Mouse (Mus musculus) large intestine, adult 2 months (tissue): ENCODE results near the gene Gm20388. TPM values are rescaled to one million over a fixed set of nuclear protein-coding genes. Genes with fewer than 3 reads are reported as not detected.
A peak's percentile ranks its signal among the peaks of the same experiment; 100 is the strongest.

Experiments used
- DNase-seq: peaks from one replicate; pipeline ENCODE4 v3.0.0-alpha.2; 2012; ENCODE audit warnings: low read depth, low spot score
- WGBS: fragments of 180-500 bp; shearing (Covaris S2); methylation state at CpG from one replicate; pipeline ENCODE4 v1.1.7; 2018; 5-methylcytosine and 5-hydroxymethylcytosine counted together
- polyA plus RNA-seq: library from polyadenylated mRNA; depleted of rRNA; stranded (reverse); fragments of >200 nt; gene quantifications from 2 replicates; pipeline ENCODE4 v1.2.3, GENCODE M21; 2012

Gm20388 gene
- polyA plus RNA-seq, 1 experiment: 31.5 TPM

GRCm38 (mm10) chr8:122432443-122433268, 2522.0 kb downstream of the Gm20388 start, which contains the start of gene Cyba:
Gene Cyba, minus strand, starts transcription at chr8:122432930.
- no peak for DNase-seq
- WGBS: 1% methylated on average over 45 of the region's 45 CpGs

- DNase-seq: no peak
- 60% methylated on average over 11 of the region's 11 CpGs for WGBS
Observed at GRCm38 (mm10) chr8:122433269-122433905, 2522.7 kb downstream of the Gm20388 start.

GRCm38 (mm10) chr8:122435375-122435774, 2524.7 kb downstream of the Gm20388 start:
- 92% methylated on average over 6 of the region's 6 CpGs for WGBS
- DNase-seq: no peak

GRCm38 (mm10) chr8:122436146-122436545, 2525.5 kb downstream of the Gm20388 start:
- 93% methylated on average over 9 of the region's 9 CpGs for WGBS
- no peak for DNase-seq

GRCm38 (mm10) chr8:122436586-122437125, 2526.0 kb downstream of the Gm20388 start:
- WGBS: 85% methylated on average over 20 of the region's 20 CpGs
- DNase-seq: no peak

- DNase-seq: no peak
- 87% methylated on average over 13 of the region's 13 CpGs for WGBS
Observed at GRCm38 (mm10) chr8:122437708-122438331, 2527.2 kb downstream of the Gm20388 start.

GRCm38 (mm10) chr8:122439336-122439735, 2528.7 kb downstream of the Gm20388 start:
- WGBS: 96% methylated on average over 16 of the region's 16 CpGs
- no peak for DNase-seq

- no peak for DNase-seq
- 63% methylated on average over 1 of the region's 1 CpGs for WGBS
Observed at GRCm38 (mm10) chr8:122441326-122441725, 2530.7 kb downstream of the Gm20388 start.

- DNase-seq: no peak
- WGBS: 12% methylated on average over 7 of the region's 7 CpGs
Observed at GRCm38 (mm10) chr8:122442356-122442755, 2531.7 kb downstream of the Gm20388 start.

GRCm38 (mm10) chr8:122442781-122443180, 2532.1 kb downstream of the Gm20388 start:
- no peak for DNase-seq
- 1% methylated on average over 12 of the region's 12 CpGs for WGBS

GRCm38 (mm10) chr8:122443262-122444006, 2532.8 kb downstream of the Gm20388 start, which contains the start of gene Mvd:
Gene Mvd, minus strand, starts transcription at chr8:122443422.
- WGBS: under 1% methylated on average over 47 of the region's 47 CpGs
- DNase-seq: peak; percentile 97

- peak; percentile 97 for DNase-seq
Observed at GRCm38 (mm10) chr8:122444058-122444748, 2533.6 kb downstream of the Gm20388 start.

GRCm38 (mm10) chr8:122445203-122445602, 2534.6 kb downstream of the Gm20388 start:
- WGBS: 64% methylated on average over 3 of the region's 3 CpGs
- no peak for DNase-seq

More at GRCm38 (mm10) chr8:122444058-122444748, 2533.6 kb downstream of the Gm20388 start:
- WGBS: under 1% methylated on average over 19 of the region's 19 CpGs

GRCm38 (mm10) chr8:122451161-122451703, 2540.6 kb downstream of the Gm20388 start:
- no peak for DNase-seq
- 52% methylated on average over 7 of the region's 7 CpGs for WGBS

GRCm38 (mm10) chr8:122452154-122452553, 2541.5 kb downstream of the Gm20388 start:
- WGBS: 93% methylated on average over 10 of the region's 10 CpGs
- DNase-seq: no peak

- WGBS: 65% methylated on average over 6 of the region's 6 CpGs
- no peak for DNase-seq
Observed at GRCm38 (mm10) chr8:122454409-122454808, 2543.8 kb downstream of the Gm20388 start.

GRCm38 (mm10) chr8:122457171-122457570, 2546.5 kb downstream of the Gm20388 start:
- WGBS: 78% methylated on average over 11 of the region's 11 CpGs
- DNase-seq: no peak

GRCm38 (mm10) chr8:122459218-122459900, 2548.7 kb downstream of the Gm20388 start:
- WGBS: 64% methylated on average over 6 of the region's 6 CpGs
- DNase-seq: no peak
